Mouse (Mus musculus): Measurements from ENCODE around the gene Ppard. TPM values are rescaled to one million over a fixed set of nuclear protein-coding genes. Genes with fewer than 3 reads are reported as not detected.

The Ppard gene
- polyA plus RNA-seq, 1 experiment from 2014 or later = 0.66 TPM

DNA sequence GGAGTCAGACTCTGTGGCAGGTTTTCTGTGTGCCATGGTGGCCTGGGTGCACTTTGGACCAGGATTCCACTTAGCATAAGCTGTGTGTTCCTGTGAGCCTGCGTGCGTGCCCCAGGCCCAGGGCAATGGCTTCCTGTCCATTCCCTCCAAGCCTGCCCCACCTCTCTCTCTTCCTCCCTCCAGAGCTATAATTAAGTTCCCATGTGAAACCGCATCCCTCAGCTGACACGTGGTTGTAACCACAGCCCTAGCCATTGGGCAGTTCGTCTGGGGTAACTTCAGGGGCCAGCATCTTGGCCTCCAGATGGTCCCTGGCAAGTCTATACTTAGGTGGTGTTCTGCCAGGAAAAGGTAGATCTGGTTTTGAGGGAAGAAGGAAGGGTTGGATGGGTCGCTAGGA is 15.1 kb downstream of the Ppard start:
- WGBS (ENCODE audit: insufficient replicate concordance) = 15% methylated on average over 6 of the region's 6 CpGs
- H3K4me2 ChIP-seq (ENCODE audit: low read depth, low read length) = peak overlapping the region; percentile 47
- DNase-seq = peak; percentile 52
- peaks cover 33% of the 10 kb centered on the region for H3K4me1 ChIP-seq (ENCODE audit: insufficient read depth)
- no peaks in the 10 kb centered on the region for H3K9me3 ChIP-seq (ENCODE audit: low read length)
- 0 out of 2 replicates have a peak overlapping the region, but pooled peaks have one; percentile 1 for H3K9ac ChIP-seq (replicated peaks)
- TF ChIP-seq CTCF (IDR thresholded peaks at IDR 0.05; ENCODE audit: low read depth) (no peak), EP300 (IDR thresholded peaks at IDR 0.05; ENCODE audit: low read depth) (no peak)
- H3K27me3 ChIP-seq (ENCODE audit: insufficient read depth, low read length) = no peaks in the 10 kb centered on the region
- H3K27ac ChIP-seq (ENCODE audit: low read depth) = peak overlapping the region; percentile 30
- no peak overlapping the region for H3K4me3 ChIP-seq (ENCODE audit: low read depth, low read length)
- ATAC-seq = peak; percentile 24; the same call in 1 of the 2 replicates
- no peaks in the 10 kb centered on the region; the same call in 1 of the 2 replicates for H3K36me3 ChIP-seq (replicated peaks; ENCODE audit: insufficient read depth, low read length)

DNA sequence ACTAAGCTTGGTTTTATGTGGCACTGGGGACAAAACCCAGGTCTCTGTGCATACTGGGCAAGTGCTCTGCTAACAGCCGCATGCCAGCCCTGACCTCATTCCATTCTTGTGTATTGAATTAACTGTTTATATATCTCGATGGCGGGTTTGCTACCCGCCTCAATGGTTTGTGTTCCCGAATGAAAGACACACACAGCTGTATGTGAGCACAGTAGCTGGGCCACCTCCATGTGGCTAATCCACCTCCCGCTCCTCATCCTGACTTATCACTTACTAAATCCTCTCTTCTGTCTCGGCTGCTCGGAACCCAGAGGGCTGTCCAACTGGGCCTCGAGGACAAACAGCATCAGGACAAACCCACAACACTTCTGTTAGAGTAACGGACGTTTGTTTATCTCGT is 16.6 kb downstream of the Ppard start:
- no peak for TF ChIP-seq EP300 (IDR thresholded peaks at IDR 0.05; ENCODE audit: low read depth)
- TF ChIP-seq CTCF (IDR thresholded peaks at IDR 0.05; ENCODE audit: low read depth) = no peak
- Histone ChIP-seq H3K9me3 (ENCODE audit: low read length) (no peaks in the 10 kb centered on the region), H3K36me3 (replicated peaks; ENCODE audit: insufficient read depth, low read length) (no peaks in the 10 kb centered on the region; the same call in 1 of the 2 replicates), H3K9ac (replicated peaks) (no peak overlapping the region), H3K4me1 (ENCODE audit: insufficient read depth) (peaks cover 33% of the 10 kb centered on the region), H3K27me3 (ENCODE audit: insufficient read depth, low read length) (no peaks in the 10 kb centered on the region), H3K4me3 (ENCODE audit: low read depth, low read length) (no peak overlapping the region), H3K4me2 (ENCODE audit: low read depth, low read length) (no peak overlapping the region), H3K27ac (ENCODE audit: low read depth) (no peak overlapping the region)
- DNase-seq (no peak), ATAC-seq (no peak)
- 60% methylated on average over 12 of the region's 12 CpGs for WGBS (ENCODE audit: insufficient replicate concordance)

DNA sequence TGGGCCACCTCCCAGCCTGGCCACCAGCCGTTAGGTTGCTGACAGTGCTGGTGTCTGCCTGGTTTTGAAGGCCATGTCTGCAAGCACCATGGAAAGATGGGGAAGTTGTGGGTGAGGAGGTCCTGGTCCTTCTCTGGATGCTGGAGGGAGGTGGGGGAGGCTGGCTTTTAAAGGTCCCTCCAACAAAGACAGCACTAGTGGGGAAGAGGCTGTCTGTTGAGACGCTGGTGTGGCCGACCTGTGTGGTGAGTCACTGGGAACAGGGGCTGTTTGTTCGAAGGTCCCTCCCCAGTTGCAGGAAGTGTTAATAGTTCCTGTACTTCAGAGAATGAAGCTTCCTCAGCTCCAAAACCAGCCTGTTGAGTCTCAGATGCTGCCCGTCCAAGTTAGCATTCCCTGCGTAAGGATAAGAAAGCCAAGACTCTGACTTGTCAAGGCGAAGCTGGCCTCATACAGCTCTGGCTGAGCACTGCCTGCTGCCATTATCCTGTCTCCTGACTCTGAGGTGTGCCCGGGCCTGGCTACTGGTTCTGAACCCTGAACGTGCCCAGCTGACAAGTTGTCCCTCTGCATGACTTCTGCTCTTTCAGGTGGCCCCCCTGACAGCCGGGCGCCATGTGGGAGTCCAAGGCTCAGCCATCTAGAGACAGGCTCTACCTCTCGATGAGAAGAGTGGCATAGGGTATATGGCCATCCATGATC is 19.2 kb downstream of the Ppard start:
- no peak overlapping the region for H3K9ac ChIP-seq (replicated peaks)
- H3K9me3 ChIP-seq (ENCODE audit: low read length) = no peaks in the 10 kb centered on the region
- TF ChIP-seq EP300 (IDR thresholded peaks at IDR 0.05; ENCODE audit: low read depth) = no peak
- no peak for TF ChIP-seq CTCF (IDR thresholded peaks at IDR 0.05; ENCODE audit: low read depth)
- ATAC-seq (no peak), DNase-seq (no peak)
- no peaks in the 10 kb centered on the region for H3K36me3 ChIP-seq (replicated peaks; ENCODE audit: insufficient read depth, low read length)
- H3K4me1 ChIP-seq (ENCODE audit: insufficient read depth) = peaks cover 27% of the 10 kb centered on the region
- no peak overlapping the region for H3K4me2 ChIP-seq (ENCODE audit: low read depth, low read length)
- whole genome bisulfite sequencing (ENCODE audit: insufficient replicate concordance) = 66% methylated on average over 12 of the region's 12 CpGs
- no peak overlapping the region for H3K4me3 ChIP-seq (ENCODE audit: low read depth, low read length)
- no peak overlapping the region for H3K27ac ChIP-seq (ENCODE audit: low read depth)
- H3K27me3 ChIP-seq (ENCODE audit: insufficient read depth, low read length) = no peaks in the 10 kb centered on the region

DNA sequence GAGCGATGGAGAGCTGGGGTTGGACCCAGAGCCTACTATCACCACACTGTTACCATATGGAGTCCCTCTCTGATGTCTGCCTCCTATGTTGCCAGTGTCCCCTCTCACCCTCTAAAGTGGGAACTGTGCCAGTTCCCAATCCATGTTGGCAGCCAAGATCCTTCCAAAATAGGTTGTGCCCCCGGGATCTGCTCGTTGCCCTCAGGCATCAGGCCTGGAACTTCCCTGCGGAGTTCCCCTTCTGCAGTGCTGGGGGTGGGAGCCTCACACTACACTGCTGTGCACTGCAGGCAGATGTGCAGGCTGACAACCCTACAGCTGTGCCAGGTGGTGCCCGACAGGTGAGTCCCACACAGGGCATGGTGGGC is 19.8 kb downstream of the Ppard start:
- ATAC-seq (no peak), DNase-seq (no peak)
- 74% methylated on average over 5 of the region's 5 CpGs for WGBS (ENCODE audit: insufficient replicate concordance)
- H3K27ac ChIP-seq (ENCODE audit: low read depth) = no peak overlapping the region
- no peaks in the 10 kb centered on the region for H3K36me3 ChIP-seq (replicated peaks; ENCODE audit: insufficient read depth, low read length)
- no peaks in the 10 kb centered on the region for H3K9me3 ChIP-seq (ENCODE audit: low read length)
- H3K4me1 ChIP-seq (ENCODE audit: insufficient read depth) = peaks cover 27% of the 10 kb centered on the region
- H3K4me3 ChIP-seq (ENCODE audit: low read depth, low read length) = no peak overlapping the region
- no peak overlapping the region for H3K4me2 ChIP-seq (ENCODE audit: low read depth, low read length)
- no peaks in the 10 kb centered on the region for H3K27me3 ChIP-seq (ENCODE audit: insufficient read depth, low read length)
- TF ChIP-seq EP300 (IDR thresholded peaks at IDR 0.05; ENCODE audit: low read depth) = no peak
- no peak for TF ChIP-seq CTCF (IDR thresholded peaks at IDR 0.05; ENCODE audit: low read depth)
- H3K9ac ChIP-seq (replicated peaks) = no peak overlapping the region

DNA sequence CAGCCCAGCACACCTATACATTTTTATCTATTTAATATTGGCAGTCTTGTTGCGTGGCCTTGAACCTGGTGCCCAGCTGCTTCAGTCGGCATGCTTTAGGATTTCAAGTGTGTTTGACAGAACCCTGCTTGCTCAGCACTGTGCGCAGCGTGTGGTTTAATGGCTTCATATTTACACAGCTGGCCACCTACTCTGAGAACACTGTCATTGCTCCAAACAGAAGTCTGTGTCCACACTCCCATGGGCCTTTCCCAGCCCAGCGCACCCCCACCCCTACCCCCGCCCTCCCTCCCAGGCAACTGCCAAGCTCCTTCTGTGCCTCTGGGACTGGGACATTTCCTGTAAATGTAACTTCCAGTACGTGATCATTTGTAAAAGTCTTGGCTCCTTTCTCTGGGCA is 20.7 kb downstream of the Ppard start:
- no peaks in the 10 kb centered on the region for H3K9me3 ChIP-seq (ENCODE audit: low read length)
- peaks cover 25% of the 10 kb centered on the region for H3K4me1 ChIP-seq (ENCODE audit: insufficient read depth)
- ATAC-seq = peak; percentile 71
- no peak overlapping the region for H3K27ac ChIP-seq (ENCODE audit: low read depth)
- H3K9ac ChIP-seq (replicated peaks) = no peak overlapping the region
- no peaks in the 10 kb centered on the region for H3K27me3 ChIP-seq (ENCODE audit: insufficient read depth, low read length)
- no peak for DNase-seq
- H3K4me3 ChIP-seq (ENCODE audit: low read depth, low read length) = no peak overlapping the region
- WGBS (ENCODE audit: insufficient replicate concordance) = 63% methylated on average over 7 of the region's 7 CpGs
- TF ChIP-seq EP300 (IDR thresholded peaks at IDR 0.05; ENCODE audit: low read depth) (no peak), CTCF (IDR thresholded peaks at IDR 0.05; ENCODE audit: low read depth) (no peak)
- no peak overlapping the region for H3K4me2 ChIP-seq (ENCODE audit: low read depth, low read length)
- no peaks in the 10 kb centered on the region for H3K36me3 ChIP-seq (replicated peaks; ENCODE audit: insufficient read depth, low read length)

DNA sequence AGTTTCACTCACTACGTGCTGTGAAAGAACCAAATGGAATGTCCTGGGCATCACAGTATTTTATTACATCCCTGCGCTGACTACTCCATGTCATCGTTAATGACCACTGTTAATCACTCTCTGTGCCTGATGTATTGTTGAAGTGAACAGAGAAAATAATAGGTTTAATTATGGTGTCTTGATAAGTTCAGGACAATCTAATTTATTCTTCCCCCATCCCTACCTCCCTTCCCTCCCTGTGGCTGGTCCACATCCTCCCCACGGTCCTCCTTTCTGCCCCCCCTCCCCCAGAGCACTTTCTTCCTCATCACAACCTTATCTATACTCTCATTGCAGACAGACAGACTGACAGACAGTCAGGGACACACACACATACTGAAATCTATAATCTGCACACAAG is 22.3 kb downstream of the Ppard start:
- no peaks in the 10 kb centered on the region for H3K9me3 ChIP-seq (ENCODE audit: low read length)
- DNase-seq = no peak
- no peaks in the 10 kb centered on the region; the same call in 1 of the 2 replicates for H3K36me3 ChIP-seq (replicated peaks; ENCODE audit: insufficient read depth, low read length)
- no peak for ATAC-seq
- no peak overlapping the region for H3K27ac ChIP-seq (ENCODE audit: low read depth)
- no peak for TF ChIP-seq EP300 (IDR thresholded peaks at IDR 0.05; ENCODE audit: low read depth)
- TF ChIP-seq CTCF (IDR thresholded peaks at IDR 0.05; ENCODE audit: low read depth) = no peak
- H3K27me3 ChIP-seq (ENCODE audit: insufficient read depth, low read length) = no peaks in the 10 kb centered on the region
- H3K9ac ChIP-seq (replicated peaks) = no peak overlapping the region
- H3K4me3 ChIP-seq (ENCODE audit: low read depth, low read length) = no peak overlapping the region
- 71% methylated on average over 4 of the region's 4 CpGs for WGBS (ENCODE audit: insufficient replicate concordance)
- no peak overlapping the region for H3K4me2 ChIP-seq (ENCODE audit: low read depth, low read length)
- peaks cover 23% of the 10 kb centered on the region for H3K4me1 ChIP-seq (ENCODE audit: insufficient read depth)
